In the genomic region with DNA sequence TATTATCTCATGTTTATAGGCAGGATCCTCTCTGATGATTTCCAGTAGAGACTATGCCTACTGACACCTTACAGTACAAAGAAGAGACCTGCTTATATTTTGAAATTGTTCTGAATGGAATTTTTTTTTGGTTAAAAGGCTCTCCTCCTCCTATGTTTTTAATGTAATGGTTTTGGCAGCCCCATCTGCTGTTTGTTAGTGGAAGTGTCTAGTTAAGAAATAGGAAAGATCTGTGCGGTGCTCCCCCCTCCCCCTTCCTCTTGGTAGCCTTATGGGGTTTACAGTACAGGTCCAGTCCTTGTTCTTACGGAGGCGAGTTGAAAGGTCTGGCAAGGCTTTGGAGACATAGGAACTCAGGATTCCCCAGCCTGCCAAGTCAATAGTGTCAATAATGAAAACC, we compare ENCODE assay signal across 13 mouse cellular contexts.
DNase-seq lines count a peak whose midpoint lies in the region; ATAC-seq and TF ChIP-seq lines count a peak whose summit lies in the region.
"Had no signal": no experiment of that assay in that cellular context is flagged by ENCODE, and none has a peak within 500 bp of the region (broad histone marks: within the 10 kb centered on the region; RNA-seq: fewer than 3 reads in every experiment).

No protein-coding gene starts in this region.

- WGBS in heart, embryonic 11.5 days (ENCODE audit: insufficient replicate concordance): 66% methylated on average over 3 of the region's 3 CpGs

- no peak for TF ChIP-seq POLR2A in CH12.LX (IDR thresholded peaks at IDR 0.05; ENCODE audit: low read depth, low read length)

- no peaks in the 10 kb centered on the region for H3K9me3 ChIP-seq in heart, embryonic 11.5 days (replicated peaks; ENCODE audit: control insufficient read depth, low read length)
- no peaks in the 10 kb centered on the region for H3K9me3 ChIP-seq in CH12.LX (replicated peaks; ENCODE audit: low read length)
- H3K9me3 ChIP-seq: kidney, embryonic 15.5 days; limb, embryonic 15.5 days had no signal

- TF ChIP-seq CTCF in CH12.LX (conservative IDR thresholded peaks at IDR 0.05 in 1 of 2, IDR thresholded peaks at IDR 0.05 in 1 of 2; ENCODE audit: low read depth in 2 of 2, low read length in 2 of 2): 0 out of 4 replicates have a peak, but pooled peaks of 1 of the 2 experiments have one; percentile 23

- no peaks in the 10 kb centered on the region for H3K79me2 ChIP-seq in CH12.LX (replicated peaks; ENCODE audit: control insufficient read depth, extremely low read depth, insufficient read depth, poor library complexity, severe bottlenecking)

- no peaks in the 10 kb centered on the region for H3K36me3 ChIP-seq in heart, embryonic 11.5 days (ENCODE audit: control insufficient read depth, insufficient read depth, low read length)
- H3K36me3 ChIP-seq in CH12.LX (replicated peaks in 1 of 2; ENCODE audit: control insufficient read depth in 1 of 2, insufficient read depth in 1 of 2, low read length in 1 of 2): no peaks in the 10 kb centered on the region
- H3K36me3 ChIP-seq: kidney, embryonic 15.5 days; limb, embryonic 15.5 days had no signal

- H3K4me3 ChIP-seq in heart, embryonic 11.5 days (ENCODE audit: low read depth, low read length): no peak overlapping the region
- no peak overlapping the region for H3K4me3 ChIP-seq in CH12.LX (replicated peaks in 1 of 3; ENCODE audit: low read depth in 2 of 3, low read length in 2 of 3, poor library complexity in 1 of 3)
- H3K4me3 ChIP-seq: kidney, embryonic 15.5 days; limb, embryonic 15.5 days had no signal

- TF ChIP-seq RAD21 in CH12.LX (IDR thresholded peaks at IDR 0.05; ENCODE audit: low read depth, low read length): no peak

- no peak for TF ChIP-seq EP300 in CH12.LX (IDR thresholded peaks at IDR 0.05; ENCODE audit: low read length)

- no peak overlapping the region for H3K4me2 ChIP-seq in heart, embryonic 11.5 days
- H3K4me2 ChIP-seq in CH12.LX (ENCODE audit: insufficient read depth, low read depth, poor library complexity, severe bottlenecking): no peak overlapping the region
- H3K4me2 ChIP-seq: kidney, embryonic 15.5 days; limb, embryonic 15.5 days had no signal

- dilution Hi-C loops in CH12.LX (cut with MboI; ENCODE audit: extremely low pct_ligation_motif_present, extremely low pct_unique_long_range_greater_than_20kb, low sequenced_read_pairs): no loop called here

- intact Hi-C loops in left cerebral cortex, postnatal 14 days (cut with DNase I): loop anchor here (5.0 kb wide), 1 partner anchor 213 kb away; no protein-coding TSS in a partner anchor

- no peak overlapping the region for H3K27ac ChIP-seq in heart, embryonic 11.5 days (ENCODE audit: low read depth, low read length)
- H3K27ac ChIP-seq in CH12.LX (ENCODE audit: insufficient read depth, low read depth): no peak overlapping the region
- H3K27ac ChIP-seq: limb, embryonic 15.5 days had no signal

- no peak overlapping the region for H3K9ac ChIP-seq in heart, embryonic 11.5 days (ENCODE audit: low read depth, low read length)
- H3K9ac ChIP-seq in CH12.LX (ENCODE audit: insufficient read depth, low read depth): no peak overlapping the region
- H3K9ac ChIP-seq: kidney, embryonic 15.5 days; limb, embryonic 15.5 days had no signal

- peaks cover 12% of the 10 kb centered on the region for H3K4me1 ChIP-seq in heart, embryonic 11.5 days (ENCODE audit: control insufficient read depth, insufficient read depth, low read length)
- H3K4me1 ChIP-seq in CH12.LX (ENCODE audit: control insufficient read depth in 1 of 2, insufficient read depth in 2 of 2): no peaks in the 10 kb centered on the region

- DNase-seq in heart, postnatal 4 days: peak; percentile 25
- DNase-seq in left cerebral cortex, postnatal 14 days (ENCODE audit: low spot score in 2 of 2): peak; percentile 23 to 31
- DNase-seq in left cerebral cortex, adult 9 months (ENCODE audit: low spot score in 2 of 2): no peak
- no peak for DNase-seq in CH12.LX (ENCODE audit: extremely low read depth)
- DNase-seq: cerebellum, adult 8-10 months; layer of hippocampus, postnatal 36 days; lung, postnatal 10 days had no signal

- H3K27me3 ChIP-seq in heart, embryonic 11.5 days (ENCODE audit: control insufficient read depth, insufficient read depth, low read length): no peaks in the 10 kb centered on the region
- peaks cover 89% of the 10 kb centered on the region for H3K27me3 ChIP-seq in CH12.LX (replicated peaks)
- H3K27me3 ChIP-seq: kidney, embryonic 15.5 days had no signal

- no peak for ATAC-seq in heart, embryonic 11.5 days (replicated peaks; ENCODE audit: insufficient number of reproducible peaks, low FRiP score, low TSS enrichment)
- ATAC-seq in common myeloid progenitor, adult 5-6 weeks (replicated peaks; ENCODE audit: low read depth, poor library complexity, severe bottlenecking): peak; percentile 52; the same call in 1 of the 2 replicates
- ATAC-seq in inflammation-experienced regulatory T-cells, adult 6 months: no peak
- ATAC-seq: CD4-positive, CD25-positive, alpha-beta regulatory T cell, adult 4 months had no signal

- in situ Hi-C loops in CH12.LX (cut with MboI; ENCODE audit: low pct_ligation_motif_present, low pct_unique_long_range_greater_than_20kb, low sequenced_read_pairs): no loop called here

TF ChIP-seq in CH12.LX, 34 proteins besides CTCF, POLR2A, EP300 and RAD21:
- TF ChIP-seq SMC3 (IDR thresholded peaks at IDR 0.05; ENCODE audit: low read depth, low read length): peak; percentile 17; the same call in 1 of the 2 replicates
- TF ChIP-seq USF2 (conservative IDR thresholded peaks at IDR 0.05; ENCODE audit: low read depth, low read length): no peak

Comparison
In these comparisons a context has a peak if more than half of its experiments do, and no peak if none do; other contexts are left out.
1. DNase-seq: peak in heart, postnatal 4 days (single experiment) and left cerebral cortex, postnatal 14 days (2 of 2); none in left cerebral cortex, adult 9 months (0 of 2) and CH12.LX (single experiment).